Mouse (Mus musculus) midbrain, embryonic 13.5 days (tissue): ENCODE results near the gene Telo2. TPM values are rescaled to one million over a fixed set of nuclear protein-coding genes. Genes with fewer than 3 reads are reported as not detected.

Experiments used
- ATAC-seq: fragments of 200-750 bp; cut with Nextera tagmentation; 2 replicates; pipeline ENCODE4 v1.8.0; 2017; ENCODE audit warnings: mild to moderate bottlenecking, moderate TSS enrichment, moderate library complexity
- H3K27ac ChIP-seq: fragments of 300-500 bp; sonication (generic); 2 replicates; pipeline ENCODE4 v1.5.1; 2015; ENCODE audit warnings: inconsistent platforms, mild to moderate bottlenecking, moderate library complexity
- H3K27me3 ChIP-seq: fragments of 300-500 bp; sonication (generic); 2 replicates; pipeline ENCODE4 v1.6.1; 2015; ENCODE audit warnings: mild to moderate bottlenecking, inconsistent platforms
- H3K36me3 ChIP-seq: fragments of 300-500 bp; sonication (generic); 2 replicates; pipeline ENCODE4 v1.6.1; 2015; ENCODE audit warnings: mild to moderate bottlenecking, inconsistent platforms
- H3K4me1 ChIP-seq: fragments of 300-500 bp; sonication (generic); replicated peaks from 2 replicates; pipeline ENCODE4 v1.6.1; 2015; ENCODE audit warnings: inconsistent platforms
- H3K4me2 ChIP-seq: fragments of 300-500 bp; sonication (generic); replicated peaks from 2 replicates; pipeline ENCODE4 v1.6.1; 2015; ENCODE audit warnings: moderate library complexity, mild to moderate bottlenecking, inconsistent platforms
- H3K4me3 ChIP-seq: fragments of 300-500 bp; sonication (generic); replicated peaks from 2 replicates; pipeline ENCODE4 v1.5.1; 2015; ENCODE audit warnings: mild to moderate bottlenecking, inconsistent platforms
- H3K9ac ChIP-seq: fragments of 300-500 bp; sonication (generic); replicated peaks from 2 replicates; pipeline ENCODE4 v1.6.1; 2015; ENCODE audit warnings: mild to moderate bottlenecking, inconsistent platforms
- H3K9me3 ChIP-seq: fragments of 300-500 bp; sonication (generic); 2 replicates; pipeline ENCODE4 v1.6.1; 2016; ENCODE audit warnings: mild to moderate bottlenecking, inconsistent platforms
- WGBS: fragments of 180-500 bp; shearing (Covaris S2); methylation state at CpG from one replicate; pipeline ENCODE4 v1.1.7; 2015; 5-methylcytosine and 5-hydroxymethylcytosine counted together
- polyA plus RNA-seq: library from polyadenylated mRNA; unstranded; fragments of >200 nt; fragmentation: Nextera tagmentation; extraction: Ambion mirVana; gene quantifications from 2 replicates; pipeline ENCODE4 v1.2.1, GENCODE M21; 2015

Gene Telo2
- polyA plus RNA-seq, 1 experiment from 2014 or later = 45.3 TPM

DNA sequence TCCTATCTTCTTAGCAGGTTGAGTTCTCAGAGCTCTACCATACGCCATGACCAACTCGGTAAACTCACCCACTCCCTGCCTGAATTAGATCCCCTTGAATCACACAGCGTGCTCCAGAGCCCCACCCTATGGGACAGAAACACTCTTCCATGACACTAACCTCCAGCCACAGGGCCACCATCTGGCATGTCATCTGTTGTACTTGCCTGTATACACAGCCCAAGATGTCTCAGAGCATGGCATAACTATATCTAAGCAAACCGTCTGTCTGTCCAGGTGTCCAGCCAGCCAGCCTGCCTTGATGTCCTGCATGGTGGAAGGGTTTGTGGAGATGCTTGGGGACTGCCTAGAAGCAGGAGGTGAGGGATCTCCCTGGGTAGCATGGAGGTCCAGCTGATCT is 38.9 kb downstream of the Telo2 start:
- H3K27ac ChIP-seq = peak overlapping the region; percentile 21; the same call in 1 of the 2 replicates
- no peaks in the 10 kb centered on the region for H3K27me3 ChIP-seq

DNA sequence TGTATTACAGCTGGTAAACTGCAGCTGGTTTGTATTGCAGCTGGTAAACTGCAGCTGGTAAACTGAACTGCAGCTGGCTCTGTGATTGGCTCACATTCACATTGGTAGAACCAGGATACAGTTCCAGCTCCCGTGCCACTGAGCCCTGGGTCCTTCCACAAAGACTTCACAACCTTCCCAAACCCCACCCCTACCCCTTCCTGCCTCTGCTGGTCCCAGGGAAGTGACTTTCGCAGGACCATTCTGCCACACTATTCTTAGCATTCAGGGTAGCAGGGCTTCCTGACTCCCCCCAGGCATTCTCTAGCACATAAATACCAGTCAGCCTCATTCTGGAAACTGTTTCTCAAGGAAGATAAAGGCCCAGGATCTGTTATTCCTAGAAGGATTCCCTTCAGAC is 47.1 kb downstream of the Telo2 start:
- H3K36me3 ChIP-seq = peaks cover 26% of the 10 kb centered on the region
- ATAC-seq = no peak
- H3K27me3 ChIP-seq = no peaks in the 10 kb centered on the region
- no peak overlapping the region for H3K4me3 ChIP-seq
- H3K9me3 ChIP-seq = no peaks in the 10 kb centered on the region
- H3K9ac ChIP-seq = no peak overlapping the region
- no peaks in the 10 kb centered on the region for H3K4me1 ChIP-seq
- whole genome bisulfite sequencing = 75% methylated on average over 2 of the region's 2 CpGs
- no peak overlapping the region for H3K27ac ChIP-seq
- H3K4me2 ChIP-seq = no peak overlapping the region

More for the DNA sequence above, 38.9 kb downstream of the Telo2 start:
- Histone ChIP-seq H3K4me3 (no peak overlapping the region), H3K4me2 (no peak overlapping the region), H3K4me1 (0 out of 2 replicates have a peak, but pooled peaks cover 4% of the 10 kb centered on the region), H3K9me3 (no peaks in the 10 kb centered on the region), H3K9ac (no peak overlapping the region), H3K36me3 (peaks cover 25% of the 10 kb centered on the region)
- no peak for ATAC-seq
- 88% methylated on average over 4 of the region's 4 CpGs for WGBS

DNA sequence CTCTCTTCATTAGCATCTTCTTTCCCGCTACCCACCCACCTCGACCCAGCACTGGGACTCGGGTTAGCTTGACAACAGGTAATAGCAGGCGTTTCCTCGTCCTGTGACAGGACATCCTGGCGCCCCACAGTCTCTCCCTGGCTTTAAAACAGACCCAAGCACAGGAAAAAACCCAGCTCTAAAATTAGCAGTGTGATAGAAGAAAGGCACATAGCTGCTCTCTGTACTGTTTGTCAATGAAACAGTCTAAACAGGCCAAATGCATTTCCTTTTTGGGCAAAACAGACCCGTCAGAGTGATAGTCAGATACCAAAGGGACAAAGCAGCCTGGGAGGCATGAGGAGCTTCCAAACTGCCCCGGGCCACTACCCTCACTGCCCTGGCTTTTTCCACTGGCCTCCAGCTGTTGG is 48.3 kb downstream of the Telo2 start:
- ATAC-seq = no peak
- Histone ChIP-seq H3K27me3 (no peaks in the 10 kb centered on the region), H3K4me2 (no peak overlapping the region), H3K36me3 (peaks cover 26% of the 10 kb centered on the region), H3K4me3 (no peak overlapping the region), H3K4me1 (no peaks in the 10 kb centered on the region), H3K9me3 (no peaks in the 10 kb centered on the region), H3K9ac (no peak overlapping the region), H3K27ac (no peak overlapping the region)
- WGBS = 78% methylated on average over 8 of the region's 8 CpGs

DNA sequence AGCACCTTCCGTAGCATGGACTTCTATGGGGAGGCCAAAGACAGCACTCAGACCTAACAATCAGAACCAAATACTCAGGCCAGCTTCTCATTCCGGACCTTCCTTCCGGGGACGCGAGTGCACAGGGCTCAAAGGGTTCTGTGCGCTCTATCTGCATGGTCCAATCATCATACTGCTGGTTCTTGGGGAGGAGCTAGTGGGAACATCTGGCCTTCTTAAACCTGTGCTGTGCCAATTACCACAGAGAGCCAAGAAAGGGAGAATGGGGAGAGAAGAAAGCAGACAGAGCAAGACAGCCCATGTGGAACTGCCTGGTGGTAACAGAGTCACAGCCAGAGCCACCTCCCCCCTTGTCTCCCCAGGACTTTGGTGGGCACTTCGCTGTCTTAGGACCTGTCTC is 49.2 kb downstream of the Telo2 start:
- no peak overlapping the region for H3K27ac ChIP-seq
- H3K36me3 ChIP-seq = peaks cover 32% of the 10 kb centered on the region
- no peak overlapping the region for H3K4me3 ChIP-seq
- H3K9ac ChIP-seq = no peak overlapping the region
- WGBS = 94% methylated on average over 7 of the region's 7 CpGs
- H3K4me1 ChIP-seq = no peaks in the 10 kb centered on the region
- H3K4me2 ChIP-seq = no peak overlapping the region
- no peaks in the 10 kb centered on the region for H3K9me3 ChIP-seq
- H3K27me3 ChIP-seq = no peaks in the 10 kb centered on the region
- no peak for ATAC-seq

DNA sequence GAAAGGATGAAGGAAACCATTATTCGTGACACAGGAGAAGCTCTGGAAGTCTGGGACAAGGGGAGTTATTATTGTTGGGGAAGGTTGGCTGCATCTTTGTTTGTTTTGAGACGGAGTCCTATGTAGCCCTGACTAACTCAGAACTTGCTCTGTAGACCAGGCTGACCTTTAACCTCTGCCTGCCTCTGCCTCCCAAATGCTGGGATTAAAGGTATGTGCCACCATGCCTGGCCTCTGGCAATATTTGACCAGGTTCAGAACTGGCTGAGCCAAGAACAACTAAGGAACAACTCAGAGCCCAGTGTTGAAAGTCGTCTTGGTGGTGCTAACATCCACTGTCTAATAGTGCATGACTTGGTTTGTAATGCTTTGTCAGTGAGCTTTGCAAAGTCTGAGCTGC is 50.6 kb downstream of the Telo2 start:
- peaks cover 40% of the 10 kb centered on the region for H3K36me3 ChIP-seq
- no peak overlapping the region for H3K4me2 ChIP-seq
- no peaks in the 10 kb centered on the region for H3K9me3 ChIP-seq
- H3K4me1 ChIP-seq = no peaks in the 10 kb centered on the region
- no peak overlapping the region for H3K4me3 ChIP-seq
- ATAC-seq = no peak
- WGBS = 92% methylated on average over 3 of the region's 3 CpGs
- H3K27ac ChIP-seq = no peak overlapping the region
- no peak overlapping the region for H3K9ac ChIP-seq
- H3K27me3 ChIP-seq = no peaks in the 10 kb centered on the region

DNA sequence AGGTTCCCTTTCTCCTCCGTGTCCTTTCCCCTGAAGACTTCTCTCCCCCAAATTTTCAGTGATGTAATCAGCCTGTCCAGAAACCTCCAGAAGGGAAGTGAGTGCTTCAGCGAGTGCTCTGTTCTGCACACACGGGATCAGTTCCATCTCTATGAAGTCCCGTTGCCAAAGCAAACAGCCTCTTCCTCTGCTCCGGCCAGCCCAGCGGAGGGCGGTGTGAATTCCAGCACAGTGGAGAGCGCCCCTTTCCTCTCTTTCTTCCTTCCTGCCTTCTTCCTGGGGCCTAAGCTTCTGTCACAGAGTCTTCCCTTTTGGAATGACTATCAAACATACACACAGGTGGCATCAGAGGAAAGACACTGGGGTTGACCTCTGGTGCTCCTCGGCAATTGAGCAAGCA is 51.4 kb downstream of the Telo2 start:
- H3K27ac ChIP-seq = no peak overlapping the region; the same call in 1 of the 2 replicates
- H3K36me3 ChIP-seq = peaks cover 40% of the 10 kb centered on the region
- ATAC-seq = no peak
- no peaks in the 10 kb centered on the region for H3K4me1 ChIP-seq
- no peak overlapping the region for H3K4me2 ChIP-seq
- H3K27me3 ChIP-seq = no peaks in the 10 kb centered on the region
- H3K9ac ChIP-seq = no peak overlapping the region
- no peak overlapping the region for H3K4me3 ChIP-seq
- 80% methylated on average over 9 of the region's 9 CpGs for WGBS
- H3K9me3 ChIP-seq = no peaks in the 10 kb centered on the region

DNA sequence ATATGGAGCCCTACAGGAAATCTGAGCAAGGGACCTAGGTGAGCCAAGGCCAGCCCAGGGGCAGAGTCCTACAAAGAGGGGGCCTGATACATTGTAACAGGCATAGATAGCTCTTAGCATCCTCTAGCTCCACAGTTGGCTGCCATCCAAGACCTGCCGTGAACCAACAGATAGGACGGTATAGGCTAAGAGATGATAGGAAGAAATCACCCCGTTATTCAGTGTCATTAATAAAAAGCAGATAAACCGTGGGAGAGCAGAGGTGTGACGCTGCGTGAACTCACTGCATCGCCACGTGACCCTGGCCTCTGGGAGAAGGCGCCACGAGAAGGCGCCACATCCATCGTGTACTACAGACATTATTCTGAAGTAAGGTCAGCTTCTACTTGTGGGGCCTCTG is 51.9 kb downstream of the Telo2 start:
- no peak for ATAC-seq

DNA sequence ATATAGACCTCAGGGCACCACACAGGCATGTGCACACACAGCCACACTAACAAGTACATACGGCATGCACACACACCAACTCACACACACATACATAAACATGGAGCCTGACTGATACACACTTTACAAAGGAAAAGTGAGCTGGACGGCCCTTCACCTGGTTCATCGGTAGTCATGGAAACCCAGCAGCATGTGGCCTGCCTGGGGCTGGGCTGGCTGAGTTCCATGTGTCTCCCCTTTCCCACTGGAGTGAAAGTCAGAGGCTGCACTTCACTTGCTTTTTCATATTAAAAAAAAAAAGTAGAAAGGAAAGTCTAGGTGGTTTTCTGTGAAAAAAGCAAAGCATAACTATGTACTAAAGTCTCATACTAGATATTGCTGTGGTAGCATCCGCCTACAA is 52.5 kb downstream of the Telo2 start:
- H3K27me3 ChIP-seq = no peaks in the 10 kb centered on the region
- WGBS = 85% methylated on average over 4 of the region's 4 CpGs
- H3K4me3 ChIP-seq = no peak overlapping the region
- no peak overlapping the region for H3K4me2 ChIP-seq
- H3K4me1 ChIP-seq = no peaks in the 10 kb centered on the region
- H3K9me3 ChIP-seq = no peaks in the 10 kb centered on the region
- H3K9ac ChIP-seq = no peak overlapping the region
- ATAC-seq = no peak
- H3K36me3 ChIP-seq = peaks cover 47% of the 10 kb centered on the region
- H3K27ac ChIP-seq = no peak overlapping the region

More for the DNA sequence above, 51.9 kb downstream of the Telo2 start:
- peaks cover 44% of the 10 kb centered on the region for H3K36me3 ChIP-seq
- H3K4me2 ChIP-seq = no peak overlapping the region
- WGBS = 90% methylated on average over 12 of the region's 12 CpGs
- H3K4me1 ChIP-seq = no peaks in the 10 kb centered on the region
- H3K27ac ChIP-seq = no peak overlapping the region; the same call in 1 of the 2 replicates
- H3K4me3 ChIP-seq = no peak overlapping the region
- H3K9me3 ChIP-seq = no peaks in the 10 kb centered on the region
- no peaks in the 10 kb centered on the region for H3K27me3 ChIP-seq
- no peak overlapping the region for H3K9ac ChIP-seq

DNA sequence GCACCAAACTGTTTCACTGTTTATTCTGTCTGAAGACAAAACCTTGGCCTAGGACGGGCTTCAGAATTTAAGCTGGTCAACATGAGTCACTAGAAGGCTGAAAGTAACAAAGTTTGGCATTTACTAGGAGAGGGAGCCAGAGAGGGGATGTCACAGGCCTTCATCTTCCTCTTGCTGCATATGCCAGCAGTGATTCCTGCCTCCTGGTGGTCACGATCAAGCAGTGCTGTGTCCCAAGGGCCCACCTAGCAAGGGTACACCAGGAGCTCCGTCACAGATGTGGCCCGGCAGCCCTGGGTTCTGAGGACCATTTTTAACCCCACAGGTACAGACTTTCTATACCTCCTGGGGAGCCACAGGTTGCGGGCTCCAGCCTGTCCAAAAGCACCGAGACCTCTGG is 58.7 kb downstream of the Telo2 start:
- Histone ChIP-seq H3K9me3 (no peaks in the 10 kb centered on the region), H3K27ac (no peak overlapping the region), H3K36me3 (peaks cover 81% of the 10 kb centered on the region), H3K9ac (no peak overlapping the region), H3K4me1 (no peaks in the 10 kb centered on the region), H3K27me3 (no peaks in the 10 kb centered on the region), H3K4me3 (no peak overlapping the region), H3K4me2 (no peak overlapping the region)
- WGBS = 92% methylated on average over 6 of the region's 6 CpGs
- no peak for ATAC-seq

DNA sequence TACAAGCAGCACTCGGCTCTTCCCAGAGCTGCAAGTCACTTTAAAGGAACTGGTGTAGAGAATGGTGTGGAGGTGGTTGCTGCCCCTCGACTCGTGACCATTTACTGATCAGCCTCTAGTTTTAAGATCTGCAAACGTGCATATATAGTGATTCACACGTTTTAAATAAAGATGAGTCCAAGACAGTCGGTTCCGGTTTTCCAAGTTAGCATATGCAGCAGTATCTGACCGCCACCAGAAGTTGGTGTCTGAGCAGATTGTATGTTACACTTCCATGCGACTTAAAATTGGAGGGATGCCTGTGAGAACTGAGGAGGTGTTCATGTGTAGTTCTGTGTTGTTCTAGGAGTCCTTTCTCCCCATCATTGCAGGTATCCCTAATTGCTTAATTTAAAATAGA is 62.5 kb downstream of the Telo2 start:
- no peak for ATAC-seq
- peaks cover 77% of the 10 kb centered on the region for H3K36me3 ChIP-seq
- H3K27me3 ChIP-seq = no peaks in the 10 kb centered on the region
- no peak overlapping the region for H3K4me3 ChIP-seq
- no peak overlapping the region for H3K4me2 ChIP-seq
- no peaks in the 10 kb centered on the region for H3K4me1 ChIP-seq
- 89% methylated on average over 9 of the region's 9 CpGs for WGBS
- H3K27ac ChIP-seq = no peak overlapping the region
- H3K9ac ChIP-seq = no peak overlapping the region
- H3K9me3 ChIP-seq = no peaks in the 10 kb centered on the region

Other genes starting within 250 kb of the Telo2 start
- gene Igfals, start 250.0 kb downstream of the Telo2 start, polyA plus RNA-seq = 0.28 TPM in 1 of 2 replicates, not detected in the other
- gene Nubp2, start 229.6 kb downstream of the Telo2 start, polyA plus RNA-seq = 68.2 and 75.3 TPM in 2 replicates
- 71.7 and 74.7 TPM in 2 replicates for gene Spsb3, start 229.3 kb downstream of the Telo2 start, polyA plus RNA-seq
- gene Eme2, start 220.9 kb downstream of the Telo2 start, polyA plus RNA-seq = 36.8 and 38.4 TPM in 2 replicates
- 73.0 and 82.3 TPM in 2 replicates for gene Mrps34, start 220.9 kb downstream of the Telo2 start, polyA plus RNA-seq
- gene Nme3, start 219.5 kb downstream of the Telo2 start, polyA plus RNA-seq = 74.1 and 76.8 TPM in 2 replicates
- 83.1 and 83.8 TPM in 2 replicates for gene Mapk8ip3, start 179.0 kb downstream of the Telo2 start, polyA plus RNA-seq
- 146 and 161 TPM in 2 replicates for gene Jpt2, start 155.3 kb downstream of the Telo2 start, polyA plus RNA-seq
- gene Cramp1l, start 100.2 kb downstream of the Telo2 start, polyA plus RNA-seq = 7.0 and 8.2 TPM in 2 replicates
- 19.1 and 19.8 TPM in 2 replicates for gene Ift140, start 99.9 kb downstream of the Telo2 start, polyA plus RNA-seq
- gene Tmem204, start 32.4 kb downstream of the Telo2 start, polyA plus RNA-seq = 9.4 and 10.8 TPM in 2 replicates
- gene Ptx4, start 4.8 kb upstream of the Telo2 start, polyA plus RNA-seq = not detected in 2 replicates
- gene Clcn7, start 17.4 kb upstream of the Telo2 start, polyA plus RNA-seq = 29.1 and 29.7 TPM in 2 replicates
- gene Ccdc154, start 46.5 kb upstream of the Telo2 start, polyA plus RNA-seq = not detected in 2 replicates
- not detected in 2 replicates for gene Gm38655, start 59.5 kb upstream of the Telo2 start, polyA plus RNA-seq
- 36.1 and 37.1 TPM in 2 replicates for gene BC003965, start 68.6 kb upstream of the Telo2 start, polyA plus RNA-seq
- gene Unkl, start 72.4 kb upstream of the Telo2 start, polyA plus RNA-seq = 13.0 and 13.4 TPM in 2 replicates
- 86.0 and 90.4 TPM in 2 replicates for gene Gnptg, start 124.2 kb upstream of the Telo2 start, polyA plus RNA-seq
- 61.1 and 63.1 TPM in 2 replicates for gene Tsr3, start 124.2 kb upstream of the Telo2 start, polyA plus RNA-seq
- 8.7 and 9.2 TPM in 2 replicates for gene Baiap3, start 140.4 kb upstream of the Telo2 start, polyA plus RNA-seq
- 672 and 679 TPM in 2 replicates for gene Ube2i, start 158.7 kb upstream of the Telo2 start, polyA plus RNA-seq
- gene Prss34, start 182.4 kb upstream of the Telo2 start, polyA plus RNA-seq = not detected in 2 replicates
- not detected in 2 replicates for gene Prss28, start 192.7 kb upstream of the Telo2 start, polyA plus RNA-seq
- not detected in 2 replicates for gene Prss29, start 202.7 kb upstream of the Telo2 start, polyA plus RNA-seq
- gene Tpsab1, start 229.6 kb upstream of the Telo2 start, polyA plus RNA-seq = not detected in 2 replicates